Mouse (Mus musculus) testis, adult 2 months (tissue): ENCODE data around the gene Col16a1.

Experiments used
- CTCF ChIP-seq: fragments of 200-500 bp; IDR thresholded peaks from 2 replicates; pipeline ENCODE4 v1.5.1; 2012; ENCODE audit warnings: low read depth, mild to moderate bottlenecking, inconsistent platforms, low read length, moderate library complexity; ENCODE audit not compliant: control insufficient read depth, insufficient read depth, insufficient replicate concordance
- POLR2A ChIP-seq: fragments of 200-500 bp; IDR thresholded peaks from 2 replicates; pipeline ENCODE4 v1.6.1; 2012; ENCODE audit warnings: low read depth, mild to moderate bottlenecking, inconsistent platforms, low read length, moderate library complexity; ENCODE audit not compliant: control insufficient read depth

- TF ChIP-seq CTCF (no peak), POLR2A (no peak)
Observed at GRCm38 (mm10) chr4:130001710-130002109, 45.9 kb upstream of the Col16a1 start.
